Mouse (Mus musculus) thymus, adult 2 months (tissue): ENCODE results near the gene Trim71.

Source experiments
- CTCF ChIP-seq: fragments of 200-500 bp; IDR thresholded peaks from 2 replicates; pipeline ENCODE4 v1.5.1; 2012; ENCODE audit warnings: mild to moderate bottlenecking, control low read depth, low read length, moderate library complexity, borderline replicate concordance; ENCODE audit not compliant: control insufficient read depth, poor library complexity, insufficient read depth; ENCODE audit errors: extremely low read depth
- POLR2A ChIP-seq: fragments of 200-500 bp; IDR thresholded peaks from 2 replicates; pipeline ENCODE4 v1.6.1; 2012; ENCODE audit warnings: mild to moderate bottlenecking, low read length, control low read depth, moderate library complexity; ENCODE audit not compliant: control insufficient read depth, poor library complexity, insufficient read depth; ENCODE audit errors: extremely low read depth

DNA sequence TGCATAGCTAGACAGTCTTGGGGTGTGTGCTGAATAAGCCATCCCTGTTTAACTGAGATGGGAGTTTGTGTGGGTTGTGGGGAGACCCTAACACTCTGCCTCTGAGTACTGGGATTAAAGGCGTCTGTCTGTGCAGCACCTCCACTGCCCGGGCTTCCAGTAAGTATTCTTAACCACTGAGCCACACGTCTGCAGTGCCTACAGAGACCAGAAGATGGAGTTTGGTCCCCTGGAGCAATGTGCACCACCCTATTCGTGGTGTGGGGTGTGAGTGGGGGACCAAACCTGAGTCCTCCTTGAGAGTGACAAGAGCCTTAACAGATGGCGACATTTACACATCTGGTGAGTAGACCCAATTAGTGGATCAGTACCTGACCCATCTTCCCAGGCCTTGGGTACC lies 42.1 kb downstream of the Trim71 start:
- TF ChIP-seq CTCF = no peak
- TF ChIP-seq POLR2A = no peak
